Mouse (Mus musculus) kidney, adult 2 months (tissue): ENCODE data around the gene Lgals3. TPM values are rescaled to one million over a fixed set of nuclear protein-coding genes. Genes with fewer than 3 reads are reported as not detected.

Experiments
- DNase-seq: peaks from one replicate; pipeline ENCODE4 v3.0.0; 2021
- H3K27ac ChIP-seq: fragments of 200-500 bp; 2 replicates; pipeline ENCODE4 v1.5.1; 2012; ENCODE audit warnings: low read depth, low read length, control low read depth, inconsistent platforms; ENCODE audit not compliant: insufficient read depth
- H3K27me3 ChIP-seq: fragments of 200-500 bp; replicated peaks from 2 replicates; pipeline ENCODE4 v1.6.1; 2012; ENCODE audit warnings: mild to moderate bottlenecking, moderate library complexity, low read length, inconsistent platforms; ENCODE audit not compliant: control insufficient read depth, insufficient read depth
- H3K36me3 ChIP-seq: fragments of 200-500 bp; 2 replicates; pipeline ENCODE4 v1.6.1; 2012; ENCODE audit warnings: mild to moderate bottlenecking, moderate library complexity, low read length, inconsistent platforms; ENCODE audit not compliant: control insufficient read depth, insufficient read depth
- H3K4me1 ChIP-seq: fragments of 200-500 bp; 2 replicates; pipeline ENCODE4 v1.6.1; 2011; ENCODE audit warnings: low read length; ENCODE audit not compliant: control insufficient read depth, insufficient read depth
- H3K4me3 ChIP-seq: fragments of 200-500 bp; 2 replicates; pipeline ENCODE4 v1.5.1; 2011; ENCODE audit warnings: mild to moderate bottlenecking, low read depth, low read length, control low read depth; ENCODE audit not compliant: insufficient read depth
- CTCF ChIP-seq: fragments of 200-500 bp; conservative IDR thresholded peaks from 2 replicates; pipeline ENCODE4 v1.5.1; 2011; ENCODE audit warnings: low read depth, mild to moderate bottlenecking, control low read depth, low read length, moderate library complexity, mixed read lengths; ENCODE audit not compliant: insufficient read depth, insufficient read length
- POLR2A ChIP-seq: fragments of 200-500 bp; IDR thresholded peaks from one replicate; pipeline ENCODE4 v1.6.1; 2011; ENCODE audit warnings: low read depth, low read length, control low read depth
- WGBS: fragments of 180-500 bp; shearing (Covaris S2); methylation state at CpG from one replicate; pipeline ENCODE4 v1.1.7; 2018; 5-methylcytosine and 5-hydroxymethylcytosine counted together
- polyA plus RNA-seq: library from polyadenylated mRNA; depleted of rRNA; stranded (reverse); fragments of >200 nt; gene quantifications from 2 replicates; pipeline ENCODE4 v1.2.3, GENCODE M21; 2012

Lgals3 gene
- polyA plus RNA-seq, 1 experiment: 76.1 TPM

GRCm38 (mm10) chr14:47335300-47335699 lies 32.3 kb upstream of the Lgals3 start:
- Histone ChIP-seq H3K4me3 (no peak overlapping the region), H3K36me3 (no peaks in the 10 kb centered on the region), H3K27ac (no peak overlapping the region), H3K4me1 (no peaks in the 10 kb centered on the region), H3K27me3 (no peaks in the 10 kb centered on the region)
- WGBS: 59% methylated on average over 3 of the region's 3 CpGs
- DNase-seq: no peak
- TF ChIP-seq CTCF (no peak), POLR2A (no peak)

GRCm38 (mm10) chr14:47340231-47340925 lies 27.2 kb upstream of the Lgals3 start:
- Histone ChIP-seq H3K4me3 (no peak overlapping the region), H3K27ac (no peak overlapping the region), H3K36me3 (no peaks in the 10 kb centered on the region), H3K4me1 (no peaks in the 10 kb centered on the region), H3K27me3 (no peaks in the 10 kb centered on the region)
- TF ChIP-seq CTCF: no peak
- no peak for DNase-seq
- WGBS: 86% methylated on average over 10 of the region's 10 CpGs

- Histone ChIP-seq H3K27me3 (no peaks in the 10 kb centered on the region), H3K4me3 (no peak overlapping the region), H3K27ac (no peak overlapping the region), H3K36me3 (no peaks in the 10 kb centered on the region), H3K4me1 (no peaks in the 10 kb centered on the region)
- no peak for DNase-seq
- TF ChIP-seq POLR2A (no peak), CTCF (no peak)
- WGBS: 79% methylated on average over 4 of the region's 4 CpGs
Measured at GRCm38 (mm10) chr14:47341811-47342291, 25.7 kb upstream of the Lgals3 start.

GRCm38 (mm10) chr14:47346715-47347114 lies 20.8 kb upstream of the Lgals3 start:
- Histone ChIP-seq H3K27me3 (no peaks in the 10 kb centered on the region), H3K4me1 (no peaks in the 10 kb centered on the region), H3K36me3 (no peaks in the 10 kb centered on the region), H3K4me3 (no peak overlapping the region), H3K27ac (no peak overlapping the region)
- 93% methylated on average over 1 of the region's 1 CpGs for WGBS
- no peak for DNase-seq
- TF ChIP-seq CTCF: no peak
- no peak for TF ChIP-seq POLR2A

- DNase-seq: no peak
- TF ChIP-seq POLR2A: no peak
- Histone ChIP-seq H3K27ac (no peak overlapping the region), H3K4me3 (no peak overlapping the region), H3K36me3 (no peaks in the 10 kb centered on the region), H3K27me3 (no peaks in the 10 kb centered on the region), H3K4me1 (no peaks in the 10 kb centered on the region)
- WGBS: 89% methylated on average over 2 of the region's 2 CpGs
Measured at GRCm38 (mm10) chr14:47350974-47351373, 16.6 kb upstream of the Lgals3 start.

- no peaks in the 10 kb centered on the region for H3K4me1 ChIP-seq
- no peaks in the 10 kb centered on the region for H3K27me3 ChIP-seq
- no peak overlapping the region for H3K27ac ChIP-seq
- 91% methylated on average over 10 of the region's 10 CpGs for WGBS
- no peak for DNase-seq
- H3K4me3 ChIP-seq: no peak overlapping the region
- TF ChIP-seq POLR2A (no peak), CTCF (no peak)
- H3K36me3 ChIP-seq: no peaks in the 10 kb centered on the region
Measured at GRCm38 (mm10) chr14:47352272-47352671, 15.3 kb upstream of the Lgals3 start.

GRCm38 (mm10) chr14:47353240-47353639 lies 14.3 kb upstream of the Lgals3 start:
- Histone ChIP-seq H3K36me3 (no peaks in the 10 kb centered on the region), H3K27me3 (no peaks in the 10 kb centered on the region), H3K4me3 (no peak overlapping the region), H3K4me1 (no peaks in the 10 kb centered on the region), H3K27ac (no peak overlapping the region)
- TF ChIP-seq CTCF (no peak), POLR2A (no peak)
- WGBS: 58% methylated on average over 4 of the region's 4 CpGs
- DNase-seq: peak; percentile 21

- Histone ChIP-seq H3K36me3 (no peaks in the 10 kb centered on the region), H3K4me1 (no peaks in the 10 kb centered on the region), H3K4me3 (no peak overlapping the region), H3K27ac (no peak overlapping the region), H3K27me3 (no peaks in the 10 kb centered on the region)
- peak; percentile 39 for DNase-seq
- TF ChIP-seq POLR2A (no peak), CTCF (0 out of 2 replicates have a peak, but pooled peaks have one; percentile 12)
- WGBS: 59% methylated on average over 8 of the region's 8 CpGs
Measured at GRCm38 (mm10) chr14:47354111-47354577, 13.4 kb upstream of the Lgals3 start.
